Comparison of ENCODE assay signal across 35 mouse cellular contexts in genomic region chr16:96474185-96474584, GRCm38 (mm10). TPM values are rescaled to one million over a fixed set of nuclear protein-coding genes. Genes with fewer than 3 reads are reported as not detected.
"Had no signal": no experiment of that assay in that cellular context is flagged by ENCODE, and none has a peak within 500 bp of the region (broad histone marks: within the 10 kb centered on the region; RNA-seq: fewer than 3 reads in every experiment).

No protein-coding gene starts in this region.

- H3K4me2 ChIP-seq: heart, embryonic 12.5 days; hindbrain, embryonic 12.5 days; hindbrain, embryonic 14.5 days; intestine, embryonic 15.5 days; kidney, embryonic 15.5 days; limb, embryonic 12.5 days; liver, embryonic 11.5 days; liver, embryonic 13.5 days; liver, embryonic 15.5 days had no signal

- H3K9me3 ChIP-seq: heart, embryonic 10.5 days; heart, embryonic 12.5 days; hindbrain, embryonic 10.5 days; hindbrain, embryonic 12.5 days; intestine, embryonic 15.5 days; kidney, embryonic 15.5 days; limb, embryonic 10.5 days; limb, embryonic 12.5 days; liver, embryonic 13.5 days; liver, embryonic 15.5 days had no signal

- H3K4me1 ChIP-seq: hindbrain, embryonic 10.5 days; liver, embryonic 13.5 days; liver, embryonic 15.5 days had no signal

- ATAC-seq: hindbrain, embryonic 16.5 days; inflammation-experienced regulatory T-cells, adult 6 months; intestine, embryonic 15.5 days; intestine, postnatal 0 days had no signal

- H3K27ac ChIP-seq: gastrocnemius, adult 2 months; heart, embryonic 10.5 days; hindbrain, embryonic 10.5 days; hindbrain, embryonic 12.5 days; hindbrain, embryonic 14.5 days; intestine, embryonic 15.5 days; kidney, embryonic 15.5 days; kidney, postnatal 0 days; layer of hippocampus, adult 2 months; left cerebral cortex, adult 2 months; limb, embryonic 10.5 days; limb, embryonic 12.5 days; liver, embryonic 13.5 days; liver, embryonic 15.5 days had no signal

- DNase-seq: gastrocnemius, adult 2 months; gastrocnemius, postnatal 10 days; gastrocnemius, postnatal 25 days; heart, adult 18-20 months; heart, postnatal 10 days; heart, postnatal 4 days; kidney, adult 18-20 months; kidney, adult 8-10 months; kidney, postnatal 14 days; liver; liver, embryonic 13.5 days had no signal

- H3K36me3 ChIP-seq: heart, embryonic 10.5 days; heart, embryonic 12.5 days; hindbrain, embryonic 10.5 days; hindbrain, embryonic 12.5 days; intestine, embryonic 15.5 days; kidney, embryonic 15.5 days; limb, embryonic 10.5 days; limb, embryonic 12.5 days; liver, embryonic 13.5 days; liver, embryonic 15.5 days had no signal

- H3K27me3 ChIP-seq: hindbrain, embryonic 12.5 days; intestine, embryonic 15.5 days; limb, embryonic 12.5 days; liver, embryonic 13.5 days; liver, embryonic 15.5 days had no signal

- H3K4me3 ChIP-seq: gastrocnemius, adult 2 months; heart, embryonic 10.5 days; heart, embryonic 12.5 days; hindbrain, embryonic 10.5 days; hindbrain, embryonic 12.5 days; intestine, embryonic 15.5 days; kidney, embryonic 15.5 days; layer of hippocampus, adult 2 months; left cerebral cortex, adult 2 months; limb, embryonic 10.5 days; limb, embryonic 12.5 days; liver, embryonic 13.5 days; liver, embryonic 15.5 days had no signal

- H3K9ac ChIP-seq: heart, embryonic 12.5 days; hindbrain, embryonic 12.5 days; hindbrain, embryonic 14.5 days; intestine, embryonic 15.5 days; kidney, embryonic 15.5 days; limb, embryonic 12.5 days; liver, embryonic 13.5 days; liver, embryonic 15.5 days had no signal

RNA-seq across cellular contexts. Expression of gene Pcp4, which starts 6.8 kb away (rescaled TPM):
- total RNA-seq: gastrocnemius, adult 2 months; gastrocnemius, postnatal 4 days; granulocyte monocyte progenitor cell, adult 5-6 weeks had no signal
- polyA plus RNA-seq: inflammation-experienced regulatory T-cells, adult 6 months had no signal

RNA-seq across cellular contexts. Expression of gene Itgb2l, which starts 30.8 kb away (rescaled TPM):
- total RNA-seq: gastrocnemius, adult 2 months; gastrocnemius, postnatal 25 days; gastrocnemius, postnatal 4 days; heart, adult 18-20 months; heart, postnatal 10 days; heart, postnatal 25 days; heart, postnatal 4 days; layer of hippocampus, adult 2 months; layer of hippocampus, postnatal 25 days; left cerebral cortex, adult 2 months; left cerebral cortex, postnatal 14 days; left cerebral cortex, postnatal 36 days had no signal
- polyA plus RNA-seq: heart, embryonic 10.5 days; heart, embryonic 12.5 days; heart, embryonic 14.5 days; hindbrain, embryonic 10.5 days; hindbrain, embryonic 12.5 days; hindbrain, embryonic 14.5 days; inflammation-experienced regulatory T-cells, adult 6 months had no signal
